In genomic region chr9:57967237-57967960, GRCm38 (mm10) we compare ENCODE assay signal across 9 mouse cellular contexts. TPM values are rescaled to one million over a fixed set of nuclear protein-coding genes. Genes with fewer than 3 reads are reported as not detected.
A peak's percentile ranks its signal among the peaks of the same experiment; 100 is the strongest.
DNase-seq lines count a peak whose midpoint lies in the region; ATAC-seq lines count a peak whose summit lies in the region.
"Had no signal": no experiment of that assay in that cellular context is flagged by ENCODE, and none has a peak within 500 bp of the region (broad histone marks: within the 10 kb centered on the region; RNA-seq: fewer than 3 reads in every experiment).

No protein-coding gene starts in this region.

- ATAC-seq in heart, embryonic 11.5 days (replicated peaks; ENCODE audit: insufficient number of reproducible peaks, low FRiP score, low TSS enrichment), result no peak
- ATAC-seq in kidney, embryonic 16.5 days (ENCODE audit: low FRiP score, low TSS enrichment), result no peak
- no peak for ATAC-seq in neural tube, embryonic 15.5 days (ENCODE audit: low FRiP score)
- ATAC-seq in forebrain, embryonic 13.5 days, result no peak

- H3K27me3 ChIP-seq in heart, embryonic 11.5 days (ENCODE audit: control insufficient read depth, insufficient read depth, low read length), result no peaks in the 10 kb centered on the region
- H3K27me3 ChIP-seq in kidney, embryonic 16.5 days (ENCODE audit: insufficient read depth, low read length), result no peaks in the 10 kb centered on the region
- H3K27me3 ChIP-seq in neural tube, embryonic 15.5 days (replicated peaks), result no peaks in the 10 kb centered on the region
- no peaks in the 10 kb centered on the region for H3K27me3 ChIP-seq in forebrain, embryonic 13.5 days

- 54% methylated on average over 14 of the region's 14 CpGs for WGBS in heart, embryonic 11.5 days (ENCODE audit: insufficient replicate concordance)
- WGBS in kidney, embryonic 16.5 days, result 62% methylated on average over 14 of the region's 14 CpGs
- 81% methylated on average over 14 of the region's 14 CpGs for WGBS in neural tube, embryonic 15.5 days
- whole genome bisulfite sequencing in forebrain, embryonic 13.5 days, result 86% methylated on average over 14 of the region's 14 CpGs

- intact Hi-C loops in gastrocnemius, postnatal 36 days (cut with DNase I), result no loop called here
- intact Hi-C loops in left cerebral cortex, postnatal 14 days (cut with DNase I), result no loop called here

- H3K9me3 ChIP-seq in heart, embryonic 11.5 days (replicated peaks; ENCODE audit: control insufficient read depth, low read length), result no peaks in the 10 kb centered on the region
- no peaks in the 10 kb centered on the region for H3K9me3 ChIP-seq in kidney, embryonic 16.5 days (ENCODE audit: low read length)
- H3K9me3 ChIP-seq in neural tube, embryonic 15.5 days (replicated peaks), result no peaks in the 10 kb centered on the region
- no peaks in the 10 kb centered on the region for H3K9me3 ChIP-seq in forebrain, embryonic 13.5 days (replicated peaks)

- no peak overlapping the region for H3K27ac ChIP-seq in heart, embryonic 11.5 days (ENCODE audit: low read depth, low read length)
- H3K27ac ChIP-seq in kidney, embryonic 16.5 days (ENCODE audit: low read length), result no peak overlapping the region
- H3K27ac ChIP-seq in neural tube, embryonic 15.5 days (replicated peaks), result no peak overlapping the region
- H3K27ac ChIP-seq in forebrain, embryonic 13.5 days, result no peak overlapping the region
- H3K27ac ChIP-seq: liver, embryonic 14.5 days had no signal

- H3K4me1 ChIP-seq in heart, embryonic 11.5 days (ENCODE audit: control insufficient read depth, insufficient read depth, low read length), result peaks cover 9% of the 10 kb centered on the region
- peaks cover 9% of the 10 kb centered on the region for H3K4me1 ChIP-seq in kidney, embryonic 16.5 days (ENCODE audit: insufficient read depth, low read length)
- H3K4me1 ChIP-seq in neural tube, embryonic 15.5 days, result 0 out of 2 replicates have a peak, but pooled peaks cover 2% of the 10 kb centered on the region
- H3K4me1 ChIP-seq in forebrain, embryonic 13.5 days, result no peaks in the 10 kb centered on the region

- peak; percentile 81 to 84 for DNase-seq in heart, adult 18-20 months
- peak; percentile 87 for DNase-seq in brain, adult 2 months (ENCODE audit: low read depth, low spot score)
- DNase-seq in gastrocnemius, postnatal 36 days, result peak; percentile 67 to 76
- peak; percentile 67 to 70 for DNase-seq in left cerebral cortex, postnatal 14 days (ENCODE audit: low spot score in 2 of 2)

- H3K4me3 ChIP-seq in heart, embryonic 11.5 days (ENCODE audit: low read depth, low read length), result no peak overlapping the region
- H3K4me3 ChIP-seq in kidney, embryonic 16.5 days (ENCODE audit: low read length), result no peak overlapping the region
- no peak overlapping the region for H3K4me3 ChIP-seq in neural tube, embryonic 15.5 days (replicated peaks)
- H3K4me3 ChIP-seq in forebrain, embryonic 13.5 days, result no peak overlapping the region

- no peak overlapping the region for H3K9ac ChIP-seq in heart, embryonic 11.5 days (ENCODE audit: low read depth, low read length)
- H3K9ac ChIP-seq in kidney, embryonic 16.5 days (replicated peaks; ENCODE audit: low read length), result no peak overlapping the region
- H3K9ac ChIP-seq in neural tube, embryonic 15.5 days (replicated peaks), result no peak overlapping the region
- no peak overlapping the region for H3K9ac ChIP-seq in forebrain, embryonic 13.5 days
- H3K9ac ChIP-seq: liver, embryonic 14.5 days had no signal

- no peak overlapping the region for H3K4me2 ChIP-seq in heart, embryonic 11.5 days
- no peak overlapping the region for H3K4me2 ChIP-seq in kidney, embryonic 16.5 days (replicated peaks; ENCODE audit: low read depth, low read length)
- H3K4me2 ChIP-seq in neural tube, embryonic 15.5 days, result no peak overlapping the region
- no peak overlapping the region for H3K4me2 ChIP-seq in forebrain, embryonic 13.5 days

- H3K36me3 ChIP-seq in heart, embryonic 11.5 days (ENCODE audit: control insufficient read depth, insufficient read depth, low read length), result no peaks in the 10 kb centered on the region
- H3K36me3 ChIP-seq in kidney, embryonic 16.5 days (ENCODE audit: insufficient read depth, low read length), result no peaks in the 10 kb centered on the region
- H3K36me3 ChIP-seq in neural tube, embryonic 15.5 days, result no peaks in the 10 kb centered on the region
- H3K36me3 ChIP-seq in forebrain, embryonic 13.5 days (ENCODE audit: poor library complexity, severe bottlenecking), result peaks cover 5% of the 10 kb centered on the region

RNA-seq across cellular contexts. Expression of gene Sema7a, which starts 27.5 kb away (rescaled TPM):
- total RNA-seq in heart, adult 18-20 months (2021), result 10 to 100 TPM; 31.7 to 31.8 TPM
- polyA plus RNA-seq in heart, embryonic 11.5 days (2014; fragmentation: Nextera tagmentation; extraction: Ambion mirVana), result 0.17 and 0.18 TPM in 2 replicates
- 10 to 100 TPM in 1 of 2 experiments, 1 to 10 TPM in 1; 7.9 to 12.5 TPM for total RNA-seq in gastrocnemius, postnatal 36 days (2021)
- total RNA-seq in left cerebral cortex, postnatal 14 days (2021), result 100 to 1,000 TPM; 126 to 148 TPM
- polyA plus RNA-seq in kidney, embryonic 16.5 days (2015; fragmentation: Nextera tagmentation; extraction: Ambion mirVana), result 0.32 and 0.56 TPM in 2 replicates
- polyA plus RNA-seq in neural tube, embryonic 15.5 days (2015; fragmentation: Nextera tagmentation; extraction: Ambion mirVana), result 2.0 and 2.9 TPM in 2 replicates
- 1.1 and 2.2 TPM in 2 replicates for polyA plus RNA-seq in forebrain, embryonic 13.5 days (2015; fragmentation: Nextera tagmentation; extraction: Ambion mirVana)

RNA-seq across cellular contexts. Expression of gene Cyp11a1, which starts 38.8 kb away (rescaled TPM):
- not detected for total RNA-seq in heart, adult 18-20 months (2021)
- polyA plus RNA-seq in heart, embryonic 11.5 days (2014; fragmentation: Nextera tagmentation; extraction: Ambion mirVana), result not detected in 2 replicates
- not detected for total RNA-seq in gastrocnemius, postnatal 36 days (2021)
- total RNA-seq in left cerebral cortex, postnatal 14 days (2021), result 1 to 10 TPM; 5.2 to 5.7 TPM
- 25.0 and 45.7 TPM in 2 replicates for polyA plus RNA-seq in kidney, embryonic 16.5 days (2015; fragmentation: Nextera tagmentation; extraction: Ambion mirVana)
- polyA plus RNA-seq in neural tube, embryonic 15.5 days (2015; fragmentation: Nextera tagmentation; extraction: Ambion mirVana), result 1.9 and 4.9 TPM in 2 replicates
- 0.23 and 0.65 TPM in 2 replicates for polyA plus RNA-seq in forebrain, embryonic 13.5 days (2015; fragmentation: Nextera tagmentation; extraction: Ambion mirVana)

RNA-seq across cellular contexts. Expression of gene Ubl7, which starts 56.6 kb away (rescaled TPM):
- 10 to 100 TPM; 84.5 to 91.1 TPM for total RNA-seq in heart, adult 18-20 months (2021)
- 97.7 and 106 TPM in 2 replicates for polyA plus RNA-seq in heart, embryonic 11.5 days (2014; fragmentation: Nextera tagmentation; extraction: Ambion mirVana)
- total RNA-seq in gastrocnemius, postnatal 36 days (2021), result 10 to 100 TPM; 65.2 to 80.4 TPM
- 100 to 1,000 TPM; 107 to 112 TPM for total RNA-seq in left cerebral cortex, postnatal 14 days (2021)
- 119 and 128 TPM in 2 replicates for polyA plus RNA-seq in kidney, embryonic 16.5 days (2015; fragmentation: Nextera tagmentation; extraction: Ambion mirVana)
- 158 and 175 TPM in 2 replicates for polyA plus RNA-seq in neural tube, embryonic 15.5 days (2015; fragmentation: Nextera tagmentation; extraction: Ambion mirVana)
- polyA plus RNA-seq in forebrain, embryonic 13.5 days (2015; fragmentation: Nextera tagmentation; extraction: Ambion mirVana), result 164 and 165 TPM in 2 replicates
